Mouse (Mus musculus) heart, embryonic 13.5 days (tissue): ENCODE measurements around the gene Cops9. TPM values are rescaled to one million over a fixed set of nuclear protein-coding genes. Genes with fewer than 3 reads are reported as not detected.

ENCODE experiments used
- ATAC-seq: fragments of 200-750 bp; cut with Nextera tagmentation; 2 replicates; pipeline ENCODE4 v1.8.0; 2017; ENCODE audit warnings: moderate TSS enrichment; ENCODE audit not compliant: insufficient number of reproducible peaks, low FRiP score, low TSS enrichment; ENCODE audit errors: extremely low read depth
- H3K27ac ChIP-seq: fragments of 300-500 bp; sonication (generic); replicated peaks from 2 replicates; pipeline ENCODE4 v1.5.1; 2015; ENCODE audit warnings: moderate library complexity, mild to moderate bottlenecking, inconsistent platforms
- H3K27me3 ChIP-seq: fragments of 300-500 bp; sonication (generic); replicated peaks from 2 replicates; pipeline ENCODE4 v1.6.1; 2015; ENCODE audit warnings: mild to moderate bottlenecking, inconsistent platforms
- H3K36me3 ChIP-seq: fragments of 300-500 bp; sonication (generic); 2 replicates; pipeline ENCODE4 v1.6.1; 2015; ENCODE audit warnings: mild to moderate bottlenecking, inconsistent platforms
- H3K4me1 ChIP-seq: fragments of 300-500 bp; sonication (generic); 2 replicates; pipeline ENCODE4 v1.6.1; 2015; ENCODE audit warnings: inconsistent platforms
- H3K4me2 ChIP-seq: fragments of 300-500 bp; sonication (generic); 2 replicates; pipeline ENCODE4 v1.6.1; 2015; ENCODE audit warnings: inconsistent platforms, mild to moderate bottlenecking, moderate library complexity
- H3K4me3 ChIP-seq: fragments of 300-500 bp; sonication (generic); 2 replicates; pipeline ENCODE4 v1.5.1; 2015; ENCODE audit warnings: moderate library complexity, mild to moderate bottlenecking, inconsistent platforms
- H3K9ac ChIP-seq: fragments of 300-500 bp; sonication (generic); 2 replicates; pipeline ENCODE4 v1.6.1; 2015; ENCODE audit warnings: inconsistent platforms, mild to moderate bottlenecking, moderate library complexity
- H3K9me3 ChIP-seq: fragments of 300-500 bp; sonication (generic); 2 replicates; pipeline ENCODE4 v1.6.1; 2016; ENCODE audit warnings: inconsistent platforms
- WGBS: fragments of 180-500 bp; shearing (Covaris S2); methylation state at CpG from one replicate; pipeline ENCODE4 v1.1.7; 2015; ENCODE audit warnings: mixed read lengths; 5-methylcytosine and 5-hydroxymethylcytosine counted together
- polyA plus RNA-seq: library from polyadenylated mRNA; unstranded; fragments of >200 nt; fragmentation: Nextera tagmentation; extraction: Ambion mirVana; gene quantifications from 2 replicates; pipeline ENCODE4 v1.2.1, GENCODE M21; 2015

Cops9 gene
- polyA plus RNA-seq, 1 experiment from 2014 or later = 403 TPM

- Histone ChIP-seq H3K27me3 (peaks cover 51% of the 10 kb centered on the region), H3K4me1 (peaks cover 7% of the 10 kb centered on the region), H3K27ac (no peak overlapping the region), H3K9ac (no peak overlapping the region), H3K4me2 (no peak overlapping the region), H3K9me3 (no peaks in the 10 kb centered on the region), H3K4me3 (no peak overlapping the region), H3K36me3 (no peaks in the 10 kb centered on the region)
- no peak for ATAC-seq
- 41% methylated on average over 2 of the region's 2 CpGs for WGBS
These were observed 4.3 kb upstream of the Cops9 start for GRCm38 (mm10) chr1:92646111-92646510.

GRCm38 (mm10) chr1:92644916-92645315 is 3.1 kb upstream of the Cops9 start:
- Histone ChIP-seq H3K27me3 (peaks cover 44% of the 10 kb centered on the region), H3K4me1 (peaks cover 18% of the 10 kb centered on the region), H3K4me2 (no peak overlapping the region), H3K9ac (no peak overlapping the region), H3K36me3 (no peaks in the 10 kb centered on the region), H3K9me3 (no peaks in the 10 kb centered on the region), H3K27ac (no peak overlapping the region), H3K4me3 (no peak overlapping the region)
- no peak for ATAC-seq
- 81% methylated on average over 5 of the region's 5 CpGs for WGBS

GRCm38 (mm10) chr1:92643691-92644090 is 1.9 kb upstream of the Cops9 start:
- H3K9ac ChIP-seq = no peak overlapping the region

GRCm38 (mm10) chr1:92640393-92640792 is 1.4 kb downstream of the Cops9 start:
- Histone ChIP-seq H3K36me3 (peaks cover 39% of the 10 kb centered on the region), H3K4me3 (peak overlapping the region; percentile 92), H3K9ac (peak overlapping the region; percentile 96; the same call in 1 of the 2 replicates), H3K27me3 (peaks cover 9% of the 10 kb centered on the region), H3K4me1 (peaks cover 18% of the 10 kb centered on the region), H3K9me3 (no peaks in the 10 kb centered on the region), H3K4me2 (peak overlapping the region; percentile 85), H3K27ac (no peak overlapping the region)
- WGBS = 76% methylated on average over 6 of the region's 6 CpGs
- no peak for ATAC-seq

More at GRCm38 (mm10) chr1:92643691-92644090, 1.9 kb upstream of the Cops9 start:
- Histone ChIP-seq H3K4me3 (no peak overlapping the region), H3K4me2 (no peak overlapping the region), H3K27me3 (peaks cover 39% of the 10 kb centered on the region), H3K27ac (no peak overlapping the region), H3K4me1 (peaks cover 18% of the 10 kb centered on the region), H3K36me3 (peaks cover 10% of the 10 kb centered on the region), H3K9me3 (no peaks in the 10 kb centered on the region)
- WGBS = 54% methylated on average over 4 of the region's 4 CpGs
- ATAC-seq = no peak

- WGBS = 91% methylated on average over 4 of the region's 4 CpGs
- H3K4me2 ChIP-seq = no peak overlapping the region
- no peak overlapping the region for H3K4me3 ChIP-seq
- peaks cover 22% of the 10 kb centered on the region for H3K4me1 ChIP-seq
- no peak overlapping the region for H3K27ac ChIP-seq
- H3K9me3 ChIP-seq = no peaks in the 10 kb centered on the region
- no peak overlapping the region for H3K9ac ChIP-seq
- ATAC-seq = no peak
- H3K27me3 ChIP-seq = no peaks in the 10 kb centered on the region
- peaks cover 39% of the 10 kb centered on the region for H3K36me3 ChIP-seq
These were observed 3.0 kb downstream of the Cops9 start for GRCm38 (mm10) chr1:92638736-92639135.

GRCm38 (mm10) chr1:92638181-92638580 is 3.6 kb downstream of the Cops9 start:
- no peaks in the 10 kb centered on the region for H3K9me3 ChIP-seq
- peaks cover 39% of the 10 kb centered on the region for H3K36me3 ChIP-seq
- no peak overlapping the region for H3K4me2 ChIP-seq
- H3K9ac ChIP-seq = no peak overlapping the region
- H3K27me3 ChIP-seq = no peaks in the 10 kb centered on the region
- 85% methylated on average over 3 of the region's 3 CpGs for WGBS
- no peak overlapping the region for H3K4me3 ChIP-seq
- ATAC-seq = no peak
- H3K4me1 ChIP-seq = peaks cover 22% of the 10 kb centered on the region
- no peak overlapping the region for H3K27ac ChIP-seq

GRCm38 (mm10) chr1:92637501-92638172 is 4.1 kb downstream of the Cops9 start:
- H3K9ac ChIP-seq = no peak overlapping the region
- H3K9me3 ChIP-seq = no peaks in the 10 kb centered on the region
- H3K4me3 ChIP-seq = no peak overlapping the region
- no peak overlapping the region for H3K27ac ChIP-seq
- 88% methylated on average over 15 of the region's 15 CpGs for WGBS
- H3K4me2 ChIP-seq = no peak overlapping the region
- peaks cover 39% of the 10 kb centered on the region for H3K36me3 ChIP-seq
- H3K4me1 ChIP-seq = peaks cover 22% of the 10 kb centered on the region
- ATAC-seq = no peak
- H3K27me3 ChIP-seq = no peaks in the 10 kb centered on the region

GRCm38 (mm10) chr1:92636676-92637075 is 5.1 kb downstream of the Cops9 start:
- no peak for ATAC-seq
- Histone ChIP-seq H3K27me3 (0 out of 2 replicates have a peak, but pooled peaks cover 6% of the 10 kb centered on the region), H3K9ac (no peak overlapping the region), H3K27ac (no peak overlapping the region), H3K4me3 (no peak overlapping the region), H3K4me1 (peaks cover 16% of the 10 kb centered on the region), H3K9me3 (no peaks in the 10 kb centered on the region), H3K4me2 (no peak overlapping the region), H3K36me3 (peaks cover 39% of the 10 kb centered on the region)
- WGBS = 89% methylated on average over 11 of the region's 11 CpGs

GRCm38 (mm10) chr1:92636015-92636414 is 5.8 kb downstream of the Cops9 start:
- WGBS = 76% methylated on average over 8 of the region's 8 CpGs
- no peak overlapping the region for H3K4me3 ChIP-seq
- no peak overlapping the region for H3K4me2 ChIP-seq
- 0 out of 2 replicates have a peak, but pooled peaks cover 11% of the 10 kb centered on the region for H3K27me3 ChIP-seq
- H3K9ac ChIP-seq = no peak overlapping the region
- H3K27ac ChIP-seq = no peak overlapping the region
- H3K4me1 ChIP-seq = peaks cover 14% of the 10 kb centered on the region
- H3K36me3 ChIP-seq = peaks cover 39% of the 10 kb centered on the region
- H3K9me3 ChIP-seq = no peaks in the 10 kb centered on the region
- no peak for ATAC-seq

GRCm38 (mm10) chr1:92634976-92635599 is 6.7 kb downstream of the Cops9 start:
- no peak; the same call in 1 of the 2 replicates for ATAC-seq

GRCm38 (mm10) chr1:92634569-92634968 is 7.2 kb downstream of the Cops9 start:
- H3K36me3 ChIP-seq = peaks cover 38% of the 10 kb centered on the region
- ATAC-seq = no peak
- no peak overlapping the region for H3K4me2 ChIP-seq
- H3K27ac ChIP-seq = no peak overlapping the region
- 0 out of 2 replicates have a peak, but pooled peaks cover 16% of the 10 kb centered on the region for H3K27me3 ChIP-seq
- H3K4me1 ChIP-seq = 0 out of 2 replicates have a peak, but pooled peaks cover 3% of the 10 kb centered on the region
- 43% methylated on average over 1 of the region's 1 CpGs for WGBS
- H3K4me3 ChIP-seq = no peak overlapping the region
- H3K9ac ChIP-seq = no peak overlapping the region
- no peaks in the 10 kb centered on the region for H3K9me3 ChIP-seq

More at GRCm38 (mm10) chr1:92634976-92635599, 6.7 kb downstream of the Cops9 start:
- 0 out of 2 replicates have a peak, but pooled peaks cover 16% of the 10 kb centered on the region for H3K27me3 ChIP-seq
- no peak overlapping the region for H3K27ac ChIP-seq
- H3K36me3 ChIP-seq = peaks cover 39% of the 10 kb centered on the region
- no peak overlapping the region for H3K9ac ChIP-seq
- no peak overlapping the region for H3K4me3 ChIP-seq
- H3K4me2 ChIP-seq = no peak overlapping the region
- H3K9me3 ChIP-seq = no peaks in the 10 kb centered on the region
- peaks cover 5% of the 10 kb centered on the region; the same call in 1 of the 2 replicates for H3K4me1 ChIP-seq
- 81% methylated on average over 4 of the region's 4 CpGs for WGBS
